18 mouse cellular contexts compared by ENCODE assay signal in genomic region chr4:67148521-67148920, GRCm38 (mm10).
DNase-seq lines count a peak whose midpoint lies in the region; ATAC-seq lines count a peak whose summit lies in the region.
"Had no signal": no experiment of that assay in that cellular context is flagged by ENCODE, and none has a peak within 500 bp of the region (broad histone marks: within the 10 kb centered on the region; RNA-seq: fewer than 3 reads in every experiment).

No protein-coding gene starts in this region.

- no peak overlapping the region for H3K27ac ChIP-seq in neural tube, embryonic 11.5 days (ENCODE audit: low read depth, low read length)
- H3K27ac ChIP-seq in embryonic facial prominence, embryonic 10.5 days (replicated peaks), result no peak overlapping the region
- H3K27ac ChIP-seq: neural tube, embryonic 15.5 days had no signal

- no peaks in the 10 kb centered on the region for H3K9me3 ChIP-seq in neural tube, embryonic 11.5 days (ENCODE audit: control insufficient read depth, low read length)
- no peaks in the 10 kb centered on the region for H3K9me3 ChIP-seq in embryonic facial prominence, embryonic 10.5 days
- H3K9me3 ChIP-seq: megakaryocyte, embryonic 14.5 days; neural tube, embryonic 15.5 days had no signal

- no peaks in the 10 kb centered on the region for H3K27me3 ChIP-seq in neural tube, embryonic 11.5 days (ENCODE audit: control insufficient read depth, insufficient read depth, low read length)
- H3K27me3 ChIP-seq in embryonic facial prominence, embryonic 10.5 days (replicated peaks; ENCODE audit: low read depth, poor library complexity, severe bottlenecking), result no peaks in the 10 kb centered on the region
- H3K27me3 ChIP-seq: megakaryocyte, embryonic 14.5 days; neural tube, embryonic 15.5 days had no signal

- 74% methylated on average over 2 of the region's 2 CpGs for WGBS in neural tube, embryonic 11.5 days
- WGBS in embryonic facial prominence, embryonic 10.5 days, result 56% methylated on average over 2 of the region's 2 CpGs

- no peak for ATAC-seq in neural tube, embryonic 11.5 days (ENCODE audit: insufficient read depth, low FRiP score, low TSS enrichment)
- no peak for ATAC-seq in frontal cortex, adult (ENCODE audit: low TSS enrichment)

- no peak overlapping the region for H3K9ac ChIP-seq in neural tube, embryonic 11.5 days (ENCODE audit: low read length)
- H3K9ac ChIP-seq: neural tube, embryonic 15.5 days had no signal

- no peak overlapping the region for H3K4me2 ChIP-seq in neural tube, embryonic 11.5 days (ENCODE audit: low read depth)
- H3K4me2 ChIP-seq: neural tube, embryonic 15.5 days had no signal

- peak; percentile 18 for DNase-seq in embryo, embryonic 11 days
- no peak for DNase-seq in embryo, embryonic 10 days (ENCODE audit: low spot score)
- peak; percentile 19 for DNase-seq in neural tube, embryonic 11.5 days (ENCODE audit: low spot score)
- DNase-seq in neural tube, embryonic 10.5 days (ENCODE audit: extremely low spot score, low spot score), result no peak
- DNase-seq in embryonic facial prominence, embryonic 10.5 days (ENCODE audit: low spot score), result peak; percentile 14
- DNase-seq in spleen, postnatal 36 days (ENCODE audit: low spot score in 2 of 2), result no peak
- no peak for DNase-seq in kidney, adult 11 months
- DNase-seq: adrenal gland, adult 2 months; gastrocnemius, postnatal 14 days; kidney, adult 9 months; kidney, postnatal 36 days; layer of hippocampus, adult 9-11 months; lung, postnatal 10 days; spleen, adult 18-20 months had no signal

- H3K4me3 ChIP-seq in neural tube, embryonic 11.5 days (ENCODE audit: low read depth, low read length), result no peak overlapping the region
- no peak overlapping the region for H3K4me3 ChIP-seq in embryonic facial prominence, embryonic 10.5 days
- H3K4me3 ChIP-seq: erythroblast, embryonic 14.5 days; megakaryocyte, embryonic 14.5 days; neural tube, embryonic 15.5 days had no signal

- no peaks in the 10 kb centered on the region for H3K36me3 ChIP-seq in neural tube, embryonic 11.5 days (ENCODE audit: control insufficient read depth, insufficient read depth, low read length)
- H3K36me3 ChIP-seq in embryonic facial prominence, embryonic 10.5 days (replicated peaks), result no peaks in the 10 kb centered on the region
- H3K36me3 ChIP-seq: neural tube, embryonic 15.5 days had no signal

- no peaks in the 10 kb centered on the region for H3K4me1 ChIP-seq in neural tube, embryonic 11.5 days (ENCODE audit: control insufficient read depth, insufficient read depth, low read length)
- no peaks in the 10 kb centered on the region for H3K4me1 ChIP-seq in embryonic facial prominence, embryonic 10.5 days
- H3K4me1 ChIP-seq: megakaryocyte, embryonic 14.5 days; neural tube, embryonic 15.5 days had no signal

Comparison
In these comparisons a context has a peak if more than half of its experiments do, and no peak if none do; other contexts are left out.
1. DNase-seq: peak in embryo, embryonic 11 days (single experiment), neural tube, embryonic 11.5 days (single experiment) and embryonic facial prominence, embryonic 10.5 days (single experiment); none in embryo, embryonic 10 days (single experiment), neural tube, embryonic 10.5 days (single experiment), spleen, postnatal 36 days (0 of 2) and kidney, adult 11 months (single experiment).